Mouse (Mus musculus): ENCODE measurements at regions not wholly inside any gene's neighbourhood (a gene's known extent, or its start where the extent isn't known, plus 50 kb on each side); places are given as distances from the start of the nearest gene placed in this dataset.

DNA sequence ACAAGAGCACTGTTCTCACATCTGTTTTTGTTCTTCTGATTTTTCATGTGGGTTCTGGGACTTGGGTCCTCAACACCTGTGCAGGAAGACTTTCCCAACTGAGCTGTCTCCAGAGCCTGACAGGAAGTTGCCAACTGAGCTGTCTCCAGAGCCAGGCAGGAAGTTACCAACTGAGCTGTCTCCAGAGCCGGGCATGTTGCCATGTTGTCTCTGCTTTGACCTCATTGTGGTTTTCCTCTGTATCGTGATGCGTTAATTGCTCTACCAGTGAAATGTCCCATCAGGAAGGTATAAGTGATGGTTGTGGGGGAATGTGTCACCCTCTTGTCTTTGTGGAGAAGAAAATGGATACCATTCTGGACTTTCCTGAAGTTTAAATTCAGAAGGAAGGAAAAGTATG is 54.4 kb upstream of the Olfm4 start:
- H3K9me3 ChIP-seq, result no peaks in the 10 kb centered on the region
- 82% methylated on average over 3 of the region's 3 CpGs for WGBS
- no peak for ATAC-seq (ENCODE audit: insufficient read depth, low FRiP score, low read depth)

GRCm38 (mm10) chr14:79927161-79927560 is 56.7 kb upstream of the Olfm4 start:
- Histone ChIP-seq H3K4me3 (replicated peaks) (no peak overlapping the region), H3K27ac (no peak overlapping the region), H3K4me2 (no peak overlapping the region), H3K9me3 (no peaks in the 10 kb centered on the region), H3K36me3 (no peaks in the 10 kb centered on the region), H3K4me1 (no peaks in the 10 kb centered on the region), H3K9ac (no peak overlapping the region), H3K27me3 (replicated peaks) (no peaks in the 10 kb centered on the region)
- ATAC-seq (ENCODE audit: insufficient read depth, low FRiP score, low read depth), result no peak
- WGBS, result 83% methylated on average over 1 of the region's 1 CpGs

More for the DNA sequence above, 54.4 kb upstream of the Olfm4 start:
- no peak overlapping the region for H3K9ac ChIP-seq
- no peaks in the 10 kb centered on the region for H3K36me3 ChIP-seq
- no peak overlapping the region for H3K4me3 ChIP-seq (replicated peaks)
- H3K27ac ChIP-seq, result no peak overlapping the region
- H3K4me1 ChIP-seq, result no peaks in the 10 kb centered on the region
- H3K4me2 ChIP-seq, result no peak overlapping the region
- no peaks in the 10 kb centered on the region for H3K27me3 ChIP-seq (replicated peaks)

- Histone ChIP-seq H3K4me1 (no peaks in the 10 kb centered on the region), H3K9ac (no peak overlapping the region), H3K9me3 (no peaks in the 10 kb centered on the region), H3K27ac (no peak overlapping the region), H3K4me3 (replicated peaks) (no peak overlapping the region), H3K27me3 (replicated peaks) (no peaks in the 10 kb centered on the region), H3K4me2 (no peak overlapping the region), H3K36me3 (no peaks in the 10 kb centered on the region)
- WGBS, result 71% methylated on average over 9 of the region's 9 CpGs
- no peak for ATAC-seq (ENCODE audit: insufficient read depth, low FRiP score, low read depth)
These were observed 66.7 kb upstream of the Olfm4 start for GRCm38 (mm10) chr14:79916960-79917848.

- no peak for ATAC-seq (ENCODE audit: insufficient read depth, low FRiP score, low read depth)
These were observed 68.9 kb upstream of the Olfm4 start for GRCm38 (mm10) chr14:79914966-79915365.

DNA sequence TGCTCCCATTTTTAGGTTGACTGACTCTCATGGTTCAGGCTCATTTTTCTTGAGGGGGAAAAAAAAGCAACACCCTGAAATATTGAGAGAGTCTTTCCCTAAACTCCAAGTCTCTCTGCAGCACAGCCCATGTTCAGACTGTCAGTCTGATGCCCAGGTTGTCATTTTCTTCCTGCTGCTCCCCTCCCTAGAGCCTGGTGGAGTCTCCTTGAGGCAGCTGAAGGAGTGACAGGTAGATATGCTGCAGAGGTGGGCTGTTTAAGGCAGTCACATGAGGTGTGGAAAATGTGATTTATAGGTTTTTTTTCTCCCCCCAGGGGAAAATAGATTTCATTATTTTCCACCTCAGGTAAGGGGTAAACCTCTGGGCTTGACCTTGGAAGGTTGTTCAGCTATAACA is 70.6 kb upstream of the Olfm4 start:
- Histone ChIP-seq H3K4me2 (no peak overlapping the region), H3K36me3 (no peaks in the 10 kb centered on the region), H3K9ac (no peak overlapping the region), H3K9me3 (no peaks in the 10 kb centered on the region), H3K4me3 (replicated peaks) (no peak overlapping the region), H3K27me3 (replicated peaks) (no peaks in the 10 kb centered on the region), H3K4me1 (no peaks in the 10 kb centered on the region), H3K27ac (no peak overlapping the region)
- no peak for ATAC-seq (ENCODE audit: insufficient read depth, low FRiP score, low read depth)

More at GRCm38 (mm10) chr14:79914966-79915365, 68.9 kb upstream of the Olfm4 start:
- H3K27me3 ChIP-seq (replicated peaks), result no peaks in the 10 kb centered on the region
- H3K36me3 ChIP-seq, result no peaks in the 10 kb centered on the region
- H3K27ac ChIP-seq, result no peak overlapping the region
- H3K9ac ChIP-seq, result no peak overlapping the region
- H3K4me2 ChIP-seq, result no peak overlapping the region
- no peaks in the 10 kb centered on the region for H3K9me3 ChIP-seq
- H3K4me3 ChIP-seq (replicated peaks), result no peak overlapping the region
- no peaks in the 10 kb centered on the region for H3K4me1 ChIP-seq
- 72% methylated on average over 4 of the region's 4 CpGs for WGBS

- Histone ChIP-seq H3K27ac (no peak overlapping the region), H3K4me1 (no peaks in the 10 kb centered on the region), H3K9me3 (no peaks in the 10 kb centered on the region), H3K4me2 (no peak overlapping the region), H3K9ac (no peak overlapping the region), H3K36me3 (no peaks in the 10 kb centered on the region), H3K27me3 (replicated peaks) (no peaks in the 10 kb centered on the region), H3K4me3 (replicated peaks) (no peak overlapping the region)
- no peak for ATAC-seq (ENCODE audit: insufficient read depth, low FRiP score, low read depth)
- WGBS, result 38% methylated on average over 4 of the region's 4 CpGs
These were observed 71.3 kb upstream of the Olfm4 start for GRCm38 (mm10) chr14:79912610-79913009.

GRCm38 (mm10) chr14:79907761-79908160 is 76.1 kb upstream of the Olfm4 start:
- Histone ChIP-seq H3K9ac (no peak overlapping the region), H3K4me3 (replicated peaks) (no peak overlapping the region), H3K9me3 (no peaks in the 10 kb centered on the region), H3K36me3 (no peaks in the 10 kb centered on the region), H3K27ac (no peak overlapping the region), H3K4me2 (no peak overlapping the region), H3K27me3 (replicated peaks) (no peaks in the 10 kb centered on the region), H3K4me1 (no peaks in the 10 kb centered on the region)
- WGBS, result 43% methylated on average over 4 of the region's 4 CpGs
- ATAC-seq (ENCODE audit: insufficient read depth, low FRiP score, low read depth), result no peak

GRCm38 (mm10) chr14:79905574-79905973 is 78.3 kb upstream of the Olfm4 start:
- Histone ChIP-seq H3K4me3 (replicated peaks) (no peak overlapping the region), H3K27me3 (replicated peaks) (no peaks in the 10 kb centered on the region), H3K36me3 (no peaks in the 10 kb centered on the region), H3K27ac (no peak overlapping the region), H3K4me1 (no peaks in the 10 kb centered on the region), H3K9ac (no peak overlapping the region), H3K9me3 (no peaks in the 10 kb centered on the region), H3K4me2 (no peak overlapping the region)
- no peak for ATAC-seq (ENCODE audit: insufficient read depth, low FRiP score, low read depth)
- 71% methylated on average over 2 of the region's 2 CpGs for WGBS

DNA sequence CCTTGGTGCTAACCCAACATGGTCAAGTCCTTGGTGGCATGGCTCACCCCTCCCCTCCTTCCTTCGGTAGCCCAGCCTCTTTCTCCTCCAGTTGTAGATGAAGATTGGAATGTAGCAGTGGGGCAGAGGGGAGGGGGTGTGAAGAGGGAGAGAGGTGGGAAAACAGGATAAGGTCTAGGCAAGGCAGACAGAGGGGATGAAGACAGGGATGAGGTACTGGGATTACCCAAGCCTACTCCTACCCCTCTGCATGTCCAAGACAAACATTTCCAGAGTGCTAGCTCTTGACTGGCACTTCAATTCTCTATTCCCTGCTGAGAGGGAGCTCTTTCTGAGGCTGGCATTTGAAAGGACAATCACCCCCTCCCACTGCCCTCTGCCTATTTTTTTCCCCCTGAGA is 81.5 kb upstream of the Olfm4 start:
- 17% methylated on average over 1 of the region's 1 CpGs for WGBS
- Histone ChIP-seq H3K4me3 (replicated peaks) (no peak overlapping the region), H3K9me3 (no peaks in the 10 kb centered on the region), H3K36me3 (no peaks in the 10 kb centered on the region), H3K4me2 (no peak overlapping the region), H3K9ac (no peak overlapping the region), H3K27me3 (replicated peaks) (no peaks in the 10 kb centered on the region), H3K27ac (no peak overlapping the region), H3K4me1 (no peaks in the 10 kb centered on the region)
- ATAC-seq (ENCODE audit: insufficient read depth, low FRiP score, low read depth), result no peak

DNA sequence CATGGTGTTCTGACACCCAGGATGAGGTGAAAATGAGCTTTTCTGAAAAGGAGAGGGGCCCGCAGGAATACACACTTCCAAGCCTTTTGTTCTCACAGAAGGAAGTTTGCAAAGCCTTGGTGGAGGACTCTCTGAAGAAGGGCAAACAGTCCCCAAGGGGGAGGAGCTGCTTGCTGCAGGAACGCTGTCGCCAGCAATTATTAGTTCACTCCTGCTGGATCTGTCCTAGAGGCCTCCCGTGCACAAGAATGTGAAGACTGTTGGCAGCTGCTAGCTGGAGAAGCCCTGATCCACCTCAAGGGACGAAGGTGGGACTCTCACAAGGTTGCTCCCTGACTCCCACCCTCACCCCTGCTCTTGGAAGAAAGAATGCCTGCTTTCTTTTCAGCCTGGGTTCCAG is 85.6 kb upstream of the Olfm4 start:
- no peak overlapping the region for H3K27ac ChIP-seq
- no peaks in the 10 kb centered on the region for H3K4me1 ChIP-seq
- H3K27me3 ChIP-seq (replicated peaks), result no peaks in the 10 kb centered on the region
- no peak overlapping the region for H3K4me3 ChIP-seq (replicated peaks)
- no peak overlapping the region for H3K9ac ChIP-seq
- H3K4me2 ChIP-seq, result no peak overlapping the region
- H3K9me3 ChIP-seq, result no peaks in the 10 kb centered on the region
- no peaks in the 10 kb centered on the region for H3K36me3 ChIP-seq
- ATAC-seq (ENCODE audit: insufficient read depth, low FRiP score, low read depth), result peak; percentile 80
- WGBS, result 9% methylated on average over 5 of the region's 5 CpGs

- no peak overlapping the region for H3K4me2 ChIP-seq
- no peak overlapping the region for H3K27ac ChIP-seq
- WGBS, result 68% methylated on average over 4 of the region's 4 CpGs
- no peak overlapping the region for H3K4me3 ChIP-seq (replicated peaks)
- H3K9ac ChIP-seq, result no peak overlapping the region
- ATAC-seq (ENCODE audit: insufficient read depth, low FRiP score, low read depth), result no peak
- H3K36me3 ChIP-seq, result no peaks in the 10 kb centered on the region
- no peaks in the 10 kb centered on the region for H3K9me3 ChIP-seq
- H3K4me1 ChIP-seq, result no peaks in the 10 kb centered on the region
- no peaks in the 10 kb centered on the region for H3K27me3 ChIP-seq (replicated peaks)
These were observed 90.6 kb upstream of the Olfm4 start for GRCm38 (mm10) chr14:79893241-79893640.

GRCm38 (mm10) chr14:79890682-79891081 is 93.2 kb upstream of the Olfm4 start:
- no peaks in the 10 kb centered on the region for H3K36me3 ChIP-seq
- H3K4me3 ChIP-seq (replicated peaks), result no peak overlapping the region
- H3K4me1 ChIP-seq, result no peaks in the 10 kb centered on the region
- H3K9me3 ChIP-seq, result no peaks in the 10 kb centered on the region
- 53% methylated on average over 2 of the region's 2 CpGs for WGBS
- no peak for ATAC-seq (ENCODE audit: insufficient read depth, low FRiP score, low read depth)
- no peaks in the 10 kb centered on the region for H3K27me3 ChIP-seq (replicated peaks)
- H3K9ac ChIP-seq, result no peak overlapping the region
- H3K4me2 ChIP-seq, result no peak overlapping the region
- no peak overlapping the region for H3K27ac ChIP-seq

DNA sequence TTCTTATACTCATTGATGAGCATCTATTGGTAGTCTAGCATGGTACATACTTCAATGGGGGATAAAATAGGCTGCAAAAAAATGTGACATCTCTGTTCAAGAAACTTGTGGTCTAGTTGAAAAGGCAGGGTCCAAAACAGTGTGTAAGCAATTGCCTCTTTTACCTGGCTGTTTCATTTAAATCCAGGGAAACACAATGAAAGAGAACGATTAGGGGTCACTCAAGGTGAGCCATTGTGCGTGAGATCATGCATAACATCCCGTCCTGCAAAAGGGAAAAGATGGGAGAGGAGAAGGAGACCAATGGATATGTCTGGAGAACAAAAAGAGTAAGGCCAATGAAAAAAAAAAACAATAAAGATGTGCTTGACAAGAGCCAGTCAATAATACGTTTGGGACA is 93.6 kb upstream of the Olfm4 start:
- WGBS, result 80% methylated on average over 4 of the region's 4 CpGs
- Histone ChIP-seq H3K27me3 (replicated peaks) (no peaks in the 10 kb centered on the region), H3K27ac (no peak overlapping the region), H3K4me3 (replicated peaks) (no peak overlapping the region), H3K9me3 (no peaks in the 10 kb centered on the region), H3K4me1 (no peaks in the 10 kb centered on the region), H3K36me3 (no peaks in the 10 kb centered on the region), H3K4me2 (no peak overlapping the region), H3K9ac (no peak overlapping the region)
- ATAC-seq (ENCODE audit: insufficient read depth, low FRiP score, low read depth), result no peak
